Mouse (Mus musculus) intestine, embryonic 14.5 days (tissue): ENCODE results near the gene Chtop. TPM values are rescaled to one million over a fixed set of nuclear protein-coding genes. Genes with fewer than 3 reads are reported as not detected.

Experiments
- ATAC-seq: fragments of 200-750 bp; cut with Nextera tagmentation; replicated peaks from 2 replicates; pipeline ENCODE4 v1.8.0; 2017; ENCODE audit warnings: low read depth, moderate number of reproducible peaks, moderate TSS enrichment, moderate library complexity; ENCODE audit not compliant: low FRiP score, low TSS enrichment
- DNase-seq: peaks from one replicate; pipeline ENCODE4 v3.0.0-alpha.2; 2018; ENCODE audit warnings: low spot score
- H3K27ac ChIP-seq: fragments of 300-500 bp; sonication (generic); 2 replicates; pipeline ENCODE4 v1.5.1; 2014; ENCODE audit warnings: low read depth, mild to moderate bottlenecking, control low read depth
- H3K27me3 ChIP-seq: fragments of 300-500 bp; sonication (generic); replicated peaks from 2 replicates; pipeline ENCODE4 v1.6.1; 2014; ENCODE audit warnings: low read length, control low read depth; ENCODE audit not compliant: control insufficient read depth, insufficient read depth
- H3K36me3 ChIP-seq: fragments of 300-500 bp; sonication (generic); 2 replicates; pipeline ENCODE4 v1.6.1; 2014; ENCODE audit warnings: low read length, control low read depth; ENCODE audit not compliant: control insufficient read depth, insufficient read depth
- H3K4me1 ChIP-seq: fragments of 300-500 bp; sonication (generic); replicated peaks from 2 replicates; pipeline ENCODE4 v1.6.1; 2014; ENCODE audit warnings: low read length, control low read depth, mixed read lengths; ENCODE audit not compliant: control insufficient read depth, insufficient read depth
- H3K4me2 ChIP-seq: fragments of 300-500 bp; sonication (generic); 2 replicates; pipeline ENCODE4 v1.6.1; 2014; ENCODE audit warnings: low read length
- H3K4me3 ChIP-seq: fragments of 300-500 bp; sonication (generic); 2 replicates; pipeline ENCODE4 v1.5.1; 2014; ENCODE audit warnings: low read depth, low read length, control low read depth, mixed read lengths
- H3K9ac ChIP-seq: fragments of 300-500 bp; sonication (generic); 2 replicates; pipeline ENCODE4 v1.6.1; 2014; ENCODE audit warnings: mild to moderate bottlenecking, low read length
- H3K9me3 ChIP-seq: fragments of 300-500 bp; sonication (generic); 2 replicates; pipeline ENCODE4 v1.6.1; 2016; ENCODE audit warnings: low read length, control low read depth; ENCODE audit not compliant: control insufficient read depth
- WGBS: fragments of 180-500 bp; shearing (Covaris S2); extraction: QIAGEN DNeasy Blood & Tissue Kit; methylation state at CpG from one replicate; pipeline ENCODE4 v1.1.7; 2014; 5-methylcytosine and 5-hydroxymethylcytosine counted together
- polyA plus RNA-seq: library from polyadenylated mRNA; unstranded; fragments of >200 nt; fragmentation: Nextera tagmentation; extraction: Ambion mirVana; gene quantifications from 2 replicates; pipeline ENCODE4 v1.2.1, GENCODE M21; 2014

Gene Chtop
- polyA plus RNA-seq, 1 experiment from 2014 or later: 87.0 TPM

GRCm38 (mm10) chr3:90464552-90465080 lies 44.7 kb downstream of the Chtop start:
- 16% methylated on average over 37 of the region's 37 CpGs for WGBS
- ATAC-seq (0 out of 2 replicates have a peak, but pooled peaks have one; percentile 22), DNase-seq (peak; percentile 67)
- no peaks in the 10 kb centered on the region for H3K9me3 ChIP-seq
- H3K9ac ChIP-seq: peak overlapping the region; percentile 46; the same call in 1 of the 2 replicates
- peak overlapping the region; percentile 58 for H3K4me3 ChIP-seq
- H3K4me1 ChIP-seq: 0 out of 2 replicates have a peak, but pooled peaks cover 2% of the 10 kb centered on the region
- peaks cover 34% of the 10 kb centered on the region for H3K27me3 ChIP-seq
- peak overlapping the region; percentile 89 for H3K4me2 ChIP-seq
- no peak overlapping the region for H3K27ac ChIP-seq
- no peaks in the 10 kb centered on the region for H3K36me3 ChIP-seq

- no peak overlapping the region for H3K4me2 ChIP-seq
- H3K4me1 ChIP-seq: 0 out of 2 replicates have a peak, but pooled peaks cover 2% of the 10 kb centered on the region
- DNase-seq (no peak), ATAC-seq (no peak)
- H3K9me3 ChIP-seq: no peaks in the 10 kb centered on the region
- H3K9ac ChIP-seq: no peak overlapping the region
- 21% methylated on average over 7 of the region's 7 CpGs for WGBS
- H3K4me3 ChIP-seq: no peak overlapping the region
- no peak overlapping the region for H3K27ac ChIP-seq
- no peaks in the 10 kb centered on the region for H3K36me3 ChIP-seq
- peaks cover 34% of the 10 kb centered on the region for H3K27me3 ChIP-seq
These were observed 46.7 kb downstream of the Chtop start for GRCm38 (mm10) chr3:90462579-90462978.

GRCm38 (mm10) chr3:90461935-90462334 lies 47.4 kb downstream of the Chtop start:
- Histone ChIP-seq H3K36me3 (no peaks in the 10 kb centered on the region), H3K4me3 (no peak overlapping the region), H3K4me2 (no peak overlapping the region), H3K27ac (no peak overlapping the region), H3K9ac (no peak overlapping the region), H3K9me3 (no peaks in the 10 kb centered on the region), H3K27me3 (peaks cover 34% of the 10 kb centered on the region), H3K4me1 (0 out of 2 replicates have a peak, but pooled peaks cover 2% of the 10 kb centered on the region)
- no peak for ATAC-seq
- WGBS: 92% methylated on average over 3 of the region's 3 CpGs
- DNase-seq: no peak

GRCm38 (mm10) chr3:90460315-90460714 lies 49.0 kb downstream of the Chtop start:
- DNase-seq (no peak), ATAC-seq (no peak)
- Histone ChIP-seq H3K27ac (no peak overlapping the region), H3K36me3 (no peaks in the 10 kb centered on the region), H3K27me3 (peaks cover 25% of the 10 kb centered on the region), H3K4me1 (0 out of 2 replicates have a peak, but pooled peaks cover 2% of the 10 kb centered on the region), H3K9ac (no peak overlapping the region), H3K4me3 (no peak overlapping the region), H3K4me2 (no peak overlapping the region), H3K9me3 (no peaks in the 10 kb centered on the region)
- WGBS: 75% methylated on average over 5 of the region's 5 CpGs

GRCm38 (mm10) chr3:90459727-90460126 lies 49.6 kb downstream of the Chtop start:
- no peak overlapping the region for H3K27ac ChIP-seq
- ATAC-seq: no peak
- no peaks in the 10 kb centered on the region for H3K9me3 ChIP-seq
- peaks cover 19% of the 10 kb centered on the region for H3K27me3 ChIP-seq
- no peak overlapping the region for H3K4me3 ChIP-seq
- H3K9ac ChIP-seq: no peak overlapping the region
- no peaks in the 10 kb centered on the region for H3K36me3 ChIP-seq
- WGBS: 76% methylated on average over 9 of the region's 9 CpGs
- H3K4me2 ChIP-seq: no peak overlapping the region
- H3K4me1 ChIP-seq: no peaks in the 10 kb centered on the region
- DNase-seq: no peak

GRCm38 (mm10) chr3:90454931-90455330 lies 54.4 kb downstream of the Chtop start:
- 88% methylated on average over 14 of the region's 14 CpGs for WGBS
- ATAC-seq: no peak
- H3K27ac ChIP-seq: no peak overlapping the region

GRCm38 (mm10) chr3:90451396-90452095 lies 57.8 kb downstream of the Chtop start:
- Histone ChIP-seq H3K4me2 (peak overlapping the region; percentile 36), H3K9me3 (no peaks in the 10 kb centered on the region), H3K4me1 (peaks cover 6% of the 10 kb centered on the region; the same call in 1 of the 2 replicates), H3K27ac (no peak overlapping the region), H3K9ac (no peak overlapping the region), H3K27me3 (no peaks in the 10 kb centered on the region), H3K4me3 (no peak overlapping the region), H3K36me3 (no peaks in the 10 kb centered on the region)
- DNase-seq (no peak), ATAC-seq (no peak)
- WGBS: 32% methylated on average over 10 of the region's 10 CpGs

More at GRCm38 (mm10) chr3:90454931-90455330, 54.4 kb downstream of the Chtop start:
- DNase-seq: no peak
- H3K36me3 ChIP-seq: no peaks in the 10 kb centered on the region
- no peak overlapping the region for H3K4me2 ChIP-seq
- H3K9ac ChIP-seq: no peak overlapping the region
- H3K4me1 ChIP-seq: no peaks in the 10 kb centered on the region
- H3K9me3 ChIP-seq: no peaks in the 10 kb centered on the region
- no peaks in the 10 kb centered on the region for H3K27me3 ChIP-seq
- H3K4me3 ChIP-seq: no peak overlapping the region

- Histone ChIP-seq H3K9me3 (no peaks in the 10 kb centered on the region), H3K27me3 (no peaks in the 10 kb centered on the region), H3K4me1 (peaks cover 10% of the 10 kb centered on the region), H3K27ac (no peak overlapping the region), H3K9ac (no peak overlapping the region), H3K4me2 (peak overlapping the region; percentile 36), H3K36me3 (no peaks in the 10 kb centered on the region), H3K4me3 (no peak overlapping the region)
- DNase-seq: no peak
- 28% methylated on average over 12 of the region's 12 CpGs for WGBS
- no peak for ATAC-seq
These were observed 58.4 kb downstream of the Chtop start for GRCm38 (mm10) chr3:90450874-90451273.
